ENCODE assay signal across 25 mouse cellular contexts in the genomic region with DNA sequence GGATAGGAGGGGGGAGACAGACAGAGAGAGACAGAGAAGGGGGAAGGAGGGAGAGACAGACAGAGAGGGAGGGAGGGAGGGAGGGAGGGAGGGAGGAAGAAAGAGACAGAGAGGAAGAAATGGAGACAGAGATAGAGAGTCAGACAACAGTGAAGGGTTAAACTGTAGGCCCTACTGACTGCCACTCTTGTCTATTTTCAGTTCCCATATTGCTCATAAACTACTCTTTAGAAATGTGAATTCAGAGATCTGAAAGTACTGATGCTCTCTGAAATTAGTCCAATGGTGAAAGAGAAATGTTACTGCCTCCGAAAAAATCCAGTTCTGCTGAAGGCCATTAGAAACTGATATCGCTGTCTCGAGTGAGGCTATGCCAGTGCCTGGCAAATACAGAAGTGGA.
"Had no signal": no experiment of that assay in that cellular context is flagged by ENCODE, and none has a peak within 500 bp of the region (broad histone marks: within the 10 kb centered on the region; RNA-seq: fewer than 3 reads in every experiment).

No protein-coding gene starts in this region.

- H3K9me3 ChIP-seq: heart, embryonic 10.5 days; heart, embryonic 12.5 days; hindbrain, embryonic 10.5 days; hindbrain, embryonic 12.5 days; intestine, embryonic 15.5 days; kidney, embryonic 15.5 days; limb, embryonic 13.5 days; limb, embryonic 15.5 days; liver, embryonic 12.5 days had no signal

- H3K4me2 ChIP-seq: heart, embryonic 12.5 days; hindbrain, embryonic 12.5 days; hindbrain, embryonic 14.5 days; intestine, embryonic 15.5 days; kidney, embryonic 15.5 days; limb, embryonic 13.5 days; limb, embryonic 15.5 days; liver, embryonic 12.5 days had no signal

- H3K27me3 ChIP-seq: heart, embryonic 12.5 days; hindbrain, embryonic 12.5 days; intestine, embryonic 15.5 days; kidney, embryonic 15.5 days; limb, embryonic 13.5 days; limb, embryonic 15.5 days; liver, embryonic 12.5 days had no signal

- H3K27ac ChIP-seq: heart, embryonic 10.5 days; hindbrain, embryonic 10.5 days; hindbrain, embryonic 12.5 days; hindbrain, embryonic 14.5 days; intestine, embryonic 15.5 days; kidney, embryonic 15.5 days; kidney, postnatal 0 days; layer of hippocampus, adult 2 months; limb, embryonic 13.5 days; limb, embryonic 15.5 days; liver, embryonic 12.5 days had no signal

- H3K9ac ChIP-seq: heart, embryonic 12.5 days; hindbrain, embryonic 12.5 days; hindbrain, embryonic 14.5 days; intestine, embryonic 15.5 days; kidney, embryonic 15.5 days; limb, embryonic 13.5 days; limb, embryonic 15.5 days; liver, embryonic 12.5 days had no signal

- H3K4me1 ChIP-seq: heart, embryonic 10.5 days; intestine, embryonic 15.5 days; kidney, embryonic 15.5 days; limb, embryonic 15.5 days; liver, embryonic 12.5 days had no signal

- ATAC-seq: hindbrain, embryonic 16.5 days; inflammation-experienced regulatory T-cells, adult 6 months; intestine, embryonic 15.5 days; intestine, postnatal 0 days; liver, embryonic 12.5 days had no signal

- H3K36me3 ChIP-seq: heart, embryonic 10.5 days; heart, embryonic 12.5 days; hindbrain, embryonic 10.5 days; hindbrain, embryonic 12.5 days; intestine, embryonic 15.5 days; kidney, embryonic 15.5 days; limb, embryonic 13.5 days; limb, embryonic 15.5 days; liver, embryonic 12.5 days had no signal

- H3K4me3 ChIP-seq: heart, embryonic 10.5 days; heart, embryonic 12.5 days; hindbrain, embryonic 10.5 days; hindbrain, embryonic 12.5 days; intestine, embryonic 15.5 days; kidney, embryonic 15.5 days; layer of hippocampus, adult 2 months; limb, embryonic 13.5 days; limb, embryonic 15.5 days; liver, embryonic 12.5 days had no signal

- DNase-seq: gastrocnemius, postnatal 14 days; gastrocnemius, postnatal 36 days; heart, adult 18-20 months; heart, postnatal 10 days; heart, postnatal 4 days; kidney, adult 2 months; kidney, adult 9 months; kidney, postnatal 14 days; kidney, postnatal 36 days; left cerebral cortex, postnatal 4 days had no signal
